Mouse (Mus musculus) testis, adult 2 months (tissue): ENCODE measurements at regions not wholly inside any gene's neighbourhood (a gene's known extent, or its start where the extent isn't known, plus 50 kb on each side); places are given as distances from the start of the nearest gene placed in this dataset.

Experiments used
- H3K27ac ChIP-seq: fragments of 200-500 bp; 2 replicates; pipeline ENCODE4 v1.5.1; 2012; ENCODE audit warnings: low read depth, low read length; ENCODE audit not compliant: control insufficient read depth, insufficient read depth
- H3K27me3 ChIP-seq: fragments of 200-500 bp; 2 replicates; pipeline ENCODE4 v1.6.1; 2012; ENCODE audit warnings: mild to moderate bottlenecking, low read length, moderate library complexity; ENCODE audit not compliant: control insufficient read depth, insufficient read depth
- H3K36me3 ChIP-seq: fragments of 200-500 bp; 2 replicates; pipeline ENCODE4 v1.6.1; 2012; ENCODE audit warnings: mild to moderate bottlenecking, low read length; ENCODE audit not compliant: control insufficient read depth, insufficient read depth
- H3K4me1 ChIP-seq: fragments of 200-500 bp; 2 replicates; pipeline ENCODE4 v1.6.1; 2012; ENCODE audit warnings: low read length; ENCODE audit not compliant: control insufficient read depth, insufficient read depth
- H3K4me3 ChIP-seq: fragments of 200-500 bp; 2 replicates; pipeline ENCODE4 v1.5.1; 2012; ENCODE audit warnings: low read depth, mild to moderate bottlenecking, low read length, moderate library complexity, mixed read lengths; ENCODE audit not compliant: control insufficient read depth
- CTCF ChIP-seq: fragments of 200-500 bp; IDR thresholded peaks from 2 replicates; pipeline ENCODE4 v1.5.1; 2012; ENCODE audit warnings: low read depth, mild to moderate bottlenecking, inconsistent platforms, low read length, moderate library complexity; ENCODE audit not compliant: control insufficient read depth, insufficient read depth, insufficient replicate concordance
- POLR2A ChIP-seq: fragments of 200-500 bp; IDR thresholded peaks from 2 replicates; pipeline ENCODE4 v1.6.1; 2012; ENCODE audit warnings: low read depth, mild to moderate bottlenecking, inconsistent platforms, low read length, moderate library complexity; ENCODE audit not compliant: control insufficient read depth

- Histone ChIP-seq H3K4me3 (no peak overlapping the region), H3K27ac (no peak overlapping the region), H3K4me1 (no peaks in the 10 kb centered on the region), H3K27me3 (no peaks in the 10 kb centered on the region), H3K36me3 (no peaks in the 10 kb centered on the region)
- TF ChIP-seq CTCF: no peak
- no peak for TF ChIP-seq POLR2A
Measured at GRCm38 (mm10) chr15:93715443-93715842, 119.8 kb upstream of the Prickle1 start.

GRCm38 (mm10) chr15:93713428-93713827, 117.7 kb upstream of the Prickle1 start:
- TF ChIP-seq CTCF (no peak), POLR2A (no peak)
- H3K4me1 ChIP-seq: no peaks in the 10 kb centered on the region
- H3K36me3 ChIP-seq: no peaks in the 10 kb centered on the region
- no peak overlapping the region for H3K4me3 ChIP-seq
- H3K27ac ChIP-seq: no peak overlapping the region
- H3K27me3 ChIP-seq: no peaks in the 10 kb centered on the region

- Histone ChIP-seq H3K4me1 (no peaks in the 10 kb centered on the region), H3K36me3 (no peaks in the 10 kb centered on the region), H3K4me3 (no peak overlapping the region), H3K27ac (no peak overlapping the region), H3K27me3 (no peaks in the 10 kb centered on the region)
- no peak for TF ChIP-seq CTCF
- no peak for TF ChIP-seq POLR2A
Measured at GRCm38 (mm10) chr15:93712594-93712993, 116.9 kb upstream of the Prickle1 start.

- Histone ChIP-seq H3K27ac (no peak overlapping the region), H3K36me3 (no peaks in the 10 kb centered on the region), H3K4me1 (no peaks in the 10 kb centered on the region; the same call in 1 of the 2 replicates), H3K27me3 (no peaks in the 10 kb centered on the region), H3K4me3 (no peak overlapping the region)
- TF ChIP-seq POLR2A: no peak
Measured at GRCm38 (mm10) chr15:93711150-93711784, 115.6 kb upstream of the Prickle1 start.

- Histone ChIP-seq H3K27me3 (no peaks in the 10 kb centered on the region), H3K4me1 (no peaks in the 10 kb centered on the region; the same call in 1 of the 2 replicates), H3K27ac (no peak overlapping the region), H3K36me3 (no peaks in the 10 kb centered on the region), H3K4me3 (no peak overlapping the region)
- no peak for TF ChIP-seq POLR2A
- TF ChIP-seq CTCF: no peak
Measured at GRCm38 (mm10) chr15:93710493-93711149, 114.9 kb upstream of the Prickle1 start.

- no peaks in the 10 kb centered on the region for H3K36me3 ChIP-seq
- no peak overlapping the region; the same call in 1 of the 2 replicates for H3K27ac ChIP-seq
- H3K4me3 ChIP-seq: no peak overlapping the region
- TF ChIP-seq CTCF (no peak), POLR2A (no peak)
- no peaks in the 10 kb centered on the region; the same call in 1 of the 2 replicates for H3K4me1 ChIP-seq
- no peaks in the 10 kb centered on the region for H3K27me3 ChIP-seq
Measured at GRCm38 (mm10) chr15:93706366-93706930, 110.8 kb upstream of the Prickle1 start.

- no peaks in the 10 kb centered on the region; the same call in 1 of the 2 replicates for H3K4me1 ChIP-seq
- H3K36me3 ChIP-seq: no peaks in the 10 kb centered on the region
- no peak overlapping the region for H3K4me3 ChIP-seq
- TF ChIP-seq CTCF (no peak), POLR2A (no peak)
- no peak overlapping the region for H3K27ac ChIP-seq
- no peaks in the 10 kb centered on the region for H3K27me3 ChIP-seq
Measured at GRCm38 (mm10) chr15:93705651-93706050, 110.0 kb upstream of the Prickle1 start.

GRCm38 (mm10) chr15:93705109-93705508, 109.4 kb upstream of the Prickle1 start:
- H3K27ac ChIP-seq: no peak overlapping the region
- no peaks in the 10 kb centered on the region for H3K27me3 ChIP-seq
- TF ChIP-seq POLR2A: no peak
- TF ChIP-seq CTCF: no peak
- no peaks in the 10 kb centered on the region; the same call in 1 of the 2 replicates for H3K4me1 ChIP-seq
- H3K4me3 ChIP-seq: no peak overlapping the region
- H3K36me3 ChIP-seq: no peaks in the 10 kb centered on the region
